Mouse (Mus musculus): ENCODE measurements at regions not wholly inside any gene's neighbourhood (a gene's known extent, or its start where the extent isn't known, plus 50 kb on each side); places are given as distances from the start of the nearest gene placed in this dataset.

GRCm38 (mm10) chr1:88813200-88813599 is 111.2 kb upstream of the Arl4c start:
- DNase-seq: no peak

GRCm38 (mm10) chr1:88816376-88816945 is 114.4 kb upstream of the Arl4c start:
- DNase-seq: no peak

- DNase-seq: no peak
These were observed 123.2 kb upstream of the Arl4c start for GRCm38 (mm10) chr1:88825215-88825614.

- DNase-seq: no peak
These were observed 136.7 kb upstream of the Arl4c start for GRCm38 (mm10) chr1:88838661-88839274.

- no peak for DNase-seq
These were observed 137.5 kb upstream of the Arl4c start for GRCm38 (mm10) chr1:88839407-88839976.

- no peak for DNase-seq
These were observed 138.1 kb upstream of the Arl4c start for GRCm38 (mm10) chr1:88839977-88840628.

- no peak for DNase-seq
These were observed 139.1 kb upstream of the Arl4c start for GRCm38 (mm10) chr1:88840991-88841592.

- DNase-seq: no peak
These were observed 145.5 kb upstream of the Arl4c start for GRCm38 (mm10) chr1:88847333-88848091.

GRCm38 (mm10) chr1:88848246-88848645 is 146.2 kb upstream of the Arl4c start:
- DNase-seq: no peak

- DNase-seq: no peak
These were observed 147.4 kb upstream of the Arl4c start for GRCm38 (mm10) chr1:88849421-88849820.

GRCm38 (mm10) chr1:88851931-88852330 is 149.9 kb upstream of the Arl4c start:
- DNase-seq: no peak

GRCm38 (mm10) chr1:88860871-88861589 is 159.0 kb upstream of the Arl4c start:
- peak in 1 of 2 experiments; percentile 10 for DNase-seq

GRCm38 (mm10) chr1:88861590-88861935 is 159.5 kb upstream of the Arl4c start:
- no peak for DNase-seq

- no peak for DNase-seq
These were observed 163.4 kb upstream of the Arl4c start for GRCm38 (mm10) chr1:88865436-88865835.

- DNase-seq: no peak
These were observed 164.6 kb upstream of the Arl4c start for GRCm38 (mm10) chr1:88866571-88866970.

GRCm38 (mm10) chr1:88867138-88867537 is 165.1 kb upstream of the Arl4c start:
- DNase-seq: no peak

- DNase-seq: peak; percentile 55 to 64
These were observed 167.9 kb upstream of the Arl4c start for GRCm38 (mm10) chr1:88869885-88870284.

GRCm38 (mm10) chr1:88875356-88875755 is 173.3 kb upstream of the Arl4c start:
- DNase-seq: peak in 1 of 2 experiments; percentile 7

GRCm38 (mm10) chr1:88877441-88877840 is 175.4 kb upstream of the Arl4c start:
- DNase-seq: no peak

- no peak for DNase-seq
These were observed 176.8 kb upstream of the Arl4c start for GRCm38 (mm10) chr1:88878831-88879230.

GRCm38 (mm10) chr1:88879367-88879766 is 177.3 kb upstream of the Arl4c start:
- no peak for DNase-seq

GRCm38 (mm10) chr1:88891041-88891440 is 179.2 kb upstream of the Sh3bp4 start:
- DNase-seq: no peak
